Mouse (Mus musculus): Measurements from ENCODE around the gene Leo1.
"Not testable (repeated sequence)": the region's sequence is repeated elsewhere in the genome, so short reads cannot be mapped to it uniquely, and the experiment has no call there.

The Leo1 gene

GRCm38 (mm10) chr9:75427366-75428273, 13.7 kb upstream of the Leo1 start:
- no peak for DNase-seq

- no peak for DNase-seq
These were observed 13.1 kb upstream of the Leo1 start for GRCm38 (mm10) chr9:75428274-75428600.

- no peak for DNase-seq
These were observed 12.3 kb upstream of the Leo1 start for GRCm38 (mm10) chr9:75429040-75429439.

- DNase-seq: no peak
These were observed 11.7 kb upstream of the Leo1 start for GRCm38 (mm10) chr9:75429657-75430056.

- no peak for DNase-seq
These were observed 10.3 kb upstream of the Leo1 start for GRCm38 (mm10) chr9:75430822-75431621.

GRCm38 (mm10) chr9:75432694-75433093, 8.6 kb upstream of the Leo1 start:
- no peak for DNase-seq

- peak; percentile 67 for DNase-seq
These were observed 7.0 kb upstream of the Leo1 start for GRCm38 (mm10) chr9:75434172-75434793.

GRCm38 (mm10) chr9:75434872-75435271, 6.5 kb upstream of the Leo1 start:
- no peak for DNase-seq

GRCm38 (mm10) chr9:75435291-75435690, 6.0 kb upstream of the Leo1 start:
- DNase-seq: no peak

GRCm38 (mm10) chr9:75435918-75436317, 5.4 kb upstream of the Leo1 start:
- peak; percentile 92 for DNase-seq

- DNase-seq: peak; percentile 50
These were observed 3.5 kb upstream of the Leo1 start for GRCm38 (mm10) chr9:75437653-75438385.

- no peak for DNase-seq
These were observed 387 bp downstream of the Leo1 start for GRCm38 (mm10) chr9:75441691-75442131.

- DNase-seq: no peak
These were observed 3.7 kb downstream of the Leo1 start for GRCm38 (mm10) chr9:75444981-75445380.

- DNase-seq: not testable (repeated sequence)
These were observed 5.2 kb downstream of the Leo1 start for GRCm38 (mm10) chr9:75446574-75446973.

GRCm38 (mm10) chr9:75448021-75448420, 6.7 kb downstream of the Leo1 start:
- no peak for DNase-seq

- DNase-seq: no peak
These were observed 12.7 kb downstream of the Leo1 start for GRCm38 (mm10) chr9:75453994-75454393.

GRCm38 (mm10) chr9:75455684-75456083, 14.4 kb downstream of the Leo1 start:
- no peak for DNase-seq

GRCm38 (mm10) chr9:75463050-75463660, 21.8 kb downstream of the Leo1 start:
- DNase-seq: no peak

- no peak for DNase-seq
These were observed 24.5 kb downstream of the Leo1 start for GRCm38 (mm10) chr9:75465856-75466255.

GRCm38 (mm10) chr9:75466641-75467040, 25.3 kb downstream of the Leo1 start:
- DNase-seq: no peak

GRCm38 (mm10) chr9:75467581-75467980, 26.3 kb downstream of the Leo1 start:
- DNase-seq: no peak

GRCm38 (mm10) chr9:75468297-75468696, 27.0 kb downstream of the Leo1 start:
- DNase-seq: peak; percentile 32

Measured in embryo, embryonic 11 days (tissue).